Mouse (Mus musculus): ENCODE results near the gene Adora3. TPM values are rescaled to one million over a fixed set of nuclear protein-coding genes. Genes with fewer than 3 reads are reported as not detected.
A peak's percentile ranks its signal among the peaks of the same experiment; 100 is the strongest.

Adora3 gene
- polyA plus RNA-seq (2014; fragmentation: Nextera tagmentation; extraction: Ambion mirVana), result not detected in 2 replicates

GRCm38 (mm10) chr3:105870558-105870957 lies at the start of gene Adora3, which contains the start of gene Tmigd3:
TSS of gene Adora3 (plus strand) at chr3:105870858.
TSS of gene Tmigd3 (plus strand) at chr3:105870903.
- Histone ChIP-seq H3K27me3 (ENCODE audit: control insufficient read depth, insufficient read depth, low read length) (no peaks in the 10 kb centered on the region), H3K36me3 (ENCODE audit: control insufficient read depth, insufficient read depth, low read length) (no peaks in the 10 kb centered on the region), H3K4me2 (no peak within 1 kb of the TSS), H3K9me3 (ENCODE audit: control insufficient read depth, low read length) (no peaks in the 10 kb centered on the region), H3K9ac (ENCODE audit: low read length) (no peak within 1 kb of the TSS), H3K4me3 (ENCODE audit: low read depth, low read length) (no peak within 1 kb of the TSS), H3K27ac (ENCODE audit: low read depth, low read length) (no peak within 1 kb of the TSS), H3K4me1 (ENCODE audit: control insufficient read depth, insufficient read depth, low read length) (no peaks in the 10 kb centered on the region)
- no peak for ATAC-seq (ENCODE audit: low FRiP score)
- DNase-seq (ENCODE audit: low spot score, missing footprints), result peak; percentile 12
- WGBS, result 91% methylated on average over 3 of the region's 3 CpGs

GRCm38 (mm10) chr3:105821504-105821903 lies 49.2 kb upstream of the Adora3 start:
- Histone ChIP-seq H3K36me3 (ENCODE audit: control insufficient read depth, insufficient read depth, low read length) (no peaks in the 10 kb centered on the region), H3K4me1 (ENCODE audit: control insufficient read depth, insufficient read depth, low read length) (no peaks in the 10 kb centered on the region), H3K9ac (ENCODE audit: low read length) (no peak overlapping the region), H3K9me3 (ENCODE audit: control insufficient read depth, low read length) (no peaks in the 10 kb centered on the region), H3K4me3 (ENCODE audit: low read depth, low read length) (no peak overlapping the region), H3K4me2 (no peak overlapping the region), H3K27me3 (ENCODE audit: control insufficient read depth, insufficient read depth, low read length) (no peaks in the 10 kb centered on the region), H3K27ac (ENCODE audit: low read depth, low read length) (no peak overlapping the region)
- ATAC-seq (ENCODE audit: low FRiP score), result no peak
- DNase-seq (ENCODE audit: low spot score, missing footprints), result no peak
- 94% methylated on average over 3 of the region's 3 CpGs for WGBS

GRCm38 (mm10) chr3:105823609-105824008 lies 47.0 kb upstream of the Adora3 start:
- no peak overlapping the region for H3K4me2 ChIP-seq
- no peak for ATAC-seq (ENCODE audit: low FRiP score)
- H3K9ac ChIP-seq (ENCODE audit: low read length), result no peak overlapping the region
- no peak overlapping the region for H3K4me3 ChIP-seq (ENCODE audit: low read depth, low read length)
- no peaks in the 10 kb centered on the region for H3K36me3 ChIP-seq (ENCODE audit: control insufficient read depth, insufficient read depth, low read length)
- H3K27me3 ChIP-seq (ENCODE audit: control insufficient read depth, insufficient read depth, low read length), result no peaks in the 10 kb centered on the region
- DNase-seq (ENCODE audit: low spot score, missing footprints), result no peak
- H3K4me1 ChIP-seq (ENCODE audit: control insufficient read depth, insufficient read depth, low read length), result no peaks in the 10 kb centered on the region
- H3K9me3 ChIP-seq (ENCODE audit: control insufficient read depth, low read length), result no peaks in the 10 kb centered on the region
- no peak overlapping the region for H3K27ac ChIP-seq (ENCODE audit: low read depth, low read length)

GRCm38 (mm10) chr3:105824103-105824502 lies 46.6 kb upstream of the Adora3 start:
- H3K9me3 ChIP-seq (ENCODE audit: control insufficient read depth, low read length), result no peaks in the 10 kb centered on the region
- ATAC-seq (ENCODE audit: low FRiP score) (no peak), DNase-seq (ENCODE audit: low spot score, missing footprints) (no peak)
- H3K4me1 ChIP-seq (ENCODE audit: control insufficient read depth, insufficient read depth, low read length), result no peaks in the 10 kb centered on the region
- no peak overlapping the region for H3K9ac ChIP-seq (ENCODE audit: low read length)
- no peak overlapping the region for H3K27ac ChIP-seq (ENCODE audit: low read depth, low read length)
- H3K4me2 ChIP-seq, result no peak overlapping the region
- no peak overlapping the region for H3K4me3 ChIP-seq (ENCODE audit: low read depth, low read length)
- H3K36me3 ChIP-seq (ENCODE audit: control insufficient read depth, insufficient read depth, low read length), result no peaks in the 10 kb centered on the region
- H3K27me3 ChIP-seq (ENCODE audit: control insufficient read depth, insufficient read depth, low read length), result no peaks in the 10 kb centered on the region
- 47% methylated on average over 5 of the region's 5 CpGs for WGBS

- no peak for DNase-seq (ENCODE audit: low spot score, missing footprints)
- Histone ChIP-seq H3K4me3 (ENCODE audit: low read depth, low read length) (no peak overlapping the region), H3K27me3 (ENCODE audit: control insufficient read depth, insufficient read depth, low read length) (no peaks in the 10 kb centered on the region), H3K9ac (ENCODE audit: low read length) (no peak overlapping the region), H3K36me3 (ENCODE audit: control insufficient read depth, insufficient read depth, low read length) (no peaks in the 10 kb centered on the region), H3K9me3 (ENCODE audit: control insufficient read depth, low read length) (no peaks in the 10 kb centered on the region), H3K27ac (ENCODE audit: low read depth, low read length) (no peak overlapping the region), H3K4me1 (ENCODE audit: control insufficient read depth, insufficient read depth, low read length) (no peaks in the 10 kb centered on the region), H3K4me2 (no peak overlapping the region)
- 49% methylated on average over 2 of the region's 2 CpGs for WGBS
- no peak for ATAC-seq (ENCODE audit: low FRiP score)
Observed at GRCm38 (mm10) chr3:105824704-105825103, 46.0 kb upstream of the Adora3 start.

- Histone ChIP-seq H3K36me3 (ENCODE audit: control insufficient read depth, insufficient read depth, low read length) (no peaks in the 10 kb centered on the region), H3K9me3 (ENCODE audit: control insufficient read depth, low read length) (no peaks in the 10 kb centered on the region), H3K4me2 (no peak overlapping the region), H3K9ac (ENCODE audit: low read length) (no peak overlapping the region), H3K27ac (ENCODE audit: low read depth, low read length) (no peak overlapping the region), H3K4me1 (ENCODE audit: control insufficient read depth, insufficient read depth, low read length) (no peaks in the 10 kb centered on the region), H3K4me3 (ENCODE audit: low read depth, low read length) (no peak overlapping the region), H3K27me3 (ENCODE audit: control insufficient read depth, insufficient read depth, low read length) (no peaks in the 10 kb centered on the region)
- 71% methylated on average over 7 of the region's 7 CpGs for WGBS
- ATAC-seq (ENCODE audit: low FRiP score) (no peak), DNase-seq (ENCODE audit: low spot score, missing footprints) (no peak)
Observed at GRCm38 (mm10) chr3:105825501-105826161, 45.0 kb upstream of the Adora3 start.

- Histone ChIP-seq H3K9me3 (ENCODE audit: control insufficient read depth, low read length) (no peaks in the 10 kb centered on the region), H3K4me1 (ENCODE audit: control insufficient read depth, insufficient read depth, low read length) (no peaks in the 10 kb centered on the region), H3K27ac (ENCODE audit: low read depth, low read length) (no peak overlapping the region), H3K27me3 (ENCODE audit: control insufficient read depth, insufficient read depth, low read length) (no peaks in the 10 kb centered on the region), H3K9ac (ENCODE audit: low read length) (no peak overlapping the region), H3K4me3 (ENCODE audit: low read depth, low read length) (no peak overlapping the region), H3K36me3 (ENCODE audit: control insufficient read depth, insufficient read depth, low read length) (no peaks in the 10 kb centered on the region), H3K4me2 (no peak overlapping the region)
- WGBS, result 90% methylated on average over 3 of the region's 3 CpGs
- DNase-seq (ENCODE audit: low spot score, missing footprints) (no peak), ATAC-seq (ENCODE audit: low FRiP score) (no peak)
Observed at GRCm38 (mm10) chr3:105831584-105831983, 39.1 kb upstream of the Adora3 start.

GRCm38 (mm10) chr3:105835875-105836274 lies 34.8 kb upstream of the Adora3 start:
- Histone ChIP-seq H3K27me3 (ENCODE audit: control insufficient read depth, insufficient read depth, low read length) (no peaks in the 10 kb centered on the region), H3K36me3 (ENCODE audit: control insufficient read depth, insufficient read depth, low read length) (no peaks in the 10 kb centered on the region), H3K4me1 (ENCODE audit: control insufficient read depth, insufficient read depth, low read length) (no peaks in the 10 kb centered on the region), H3K4me3 (ENCODE audit: low read depth, low read length) (no peak overlapping the region), H3K4me2 (no peak overlapping the region), H3K27ac (ENCODE audit: low read depth, low read length) (no peak overlapping the region), H3K9ac (ENCODE audit: low read length) (no peak overlapping the region), H3K9me3 (ENCODE audit: control insufficient read depth, low read length) (no peaks in the 10 kb centered on the region)
- WGBS, result 68% methylated on average over 3 of the region's 3 CpGs
- ATAC-seq (ENCODE audit: low FRiP score) (no peak), DNase-seq (ENCODE audit: low spot score, missing footprints) (no peak)

GRCm38 (mm10) chr3:105836883-105837282 lies 33.8 kb upstream of the Adora3 start:
- Histone ChIP-seq H3K27me3 (ENCODE audit: control insufficient read depth, insufficient read depth, low read length) (no peaks in the 10 kb centered on the region), H3K9me3 (ENCODE audit: control insufficient read depth, low read length) (no peaks in the 10 kb centered on the region), H3K27ac (ENCODE audit: low read depth, low read length) (no peak overlapping the region), H3K4me2 (no peak overlapping the region), H3K36me3 (ENCODE audit: control insufficient read depth, insufficient read depth, low read length) (no peaks in the 10 kb centered on the region), H3K4me1 (ENCODE audit: control insufficient read depth, insufficient read depth, low read length) (no peaks in the 10 kb centered on the region), H3K4me3 (ENCODE audit: low read depth, low read length) (no peak overlapping the region), H3K9ac (ENCODE audit: low read length) (no peak overlapping the region)
- DNase-seq (ENCODE audit: low spot score, missing footprints), result no peak
- 92% methylated on average over 3 of the region's 3 CpGs for WGBS
- ATAC-seq (ENCODE audit: low FRiP score), result no peak

All from midbrain, embryonic 11.5 days (tissue).